ENCODE assay signal across 10 mouse cellular contexts in genomic region chr10:81231436-81231835, GRCm38 (mm10). TPM values are rescaled to one million over a fixed set of nuclear protein-coding genes. Genes with fewer than 3 reads are reported as not detected.
DNase-seq lines count a peak whose midpoint lies in the region; ATAC-seq and TF ChIP-seq lines count a peak whose summit lies in the region.
"Had no signal": no experiment of that assay in that cellular context is flagged by ENCODE, and none has a peak within 500 bp of the region (broad histone marks: within the 10 kb centered on the region; RNA-seq: fewer than 3 reads in every experiment).

No protein-coding gene starts in this region.

- peak overlapping the region; percentile 52; the same call in 1 of the 2 replicates for H3K9ac ChIP-seq in midbrain, embryonic 12.5 days (replicated peaks)
- no peak overlapping the region for H3K9ac ChIP-seq in stomach, postnatal 0 days (ENCODE audit: low read length)
- H3K9ac ChIP-seq: embryonic facial prominence, embryonic 13.5 days had no signal

- peak overlapping the region; percentile 78 for H3K27ac ChIP-seq in midbrain, embryonic 12.5 days (replicated peaks)
- H3K27ac ChIP-seq in stomach, postnatal 0 days (replicated peaks) = no peak overlapping the region
- H3K27ac ChIP-seq: embryonic facial prominence, embryonic 13.5 days had no signal

- no peak for TF ChIP-seq EP300 in stomach, postnatal 0 days (optimal IDR thresholded peaks at IDR 0.05)

- ATAC-seq in midbrain, embryonic 12.5 days (ENCODE audit: low FRiP score, low read depth) = peak; percentile 10; the same call in 1 of the 2 replicates
- ATAC-seq in stomach, postnatal 0 days (ENCODE audit: low FRiP score, low TSS enrichment) = no peak

- H3K4me2 ChIP-seq in midbrain, embryonic 12.5 days (replicated peaks) = peak overlapping the region; percentile 63
- H3K4me2 ChIP-seq in stomach, postnatal 0 days (replicated peaks; ENCODE audit: low read depth) = no peak overlapping the region

- no peaks in the 10 kb centered on the region for H3K9me3 ChIP-seq in midbrain, embryonic 12.5 days
- no peaks in the 10 kb centered on the region for H3K9me3 ChIP-seq in stomach, postnatal 0 days (ENCODE audit: control insufficient read depth, low read length)
- H3K9me3 ChIP-seq: embryonic facial prominence, embryonic 13.5 days had no signal

- peak overlapping the region; percentile 54 for H3K4me3 ChIP-seq in midbrain, embryonic 12.5 days
- H3K4me3 ChIP-seq in stomach, postnatal 0 days (ENCODE audit: low read depth, low read length) = no peak overlapping the region

- TF ChIP-seq CTCF in stomach, postnatal 0 days (IDR thresholded peaks at IDR 0.05; ENCODE audit: low read depth) = no peak

- 67% methylated on average over 7 of the region's 7 CpGs for WGBS in midbrain, embryonic 12.5 days
- WGBS in stomach, postnatal 0 days = 48% methylated on average over 7 of the region's 7 CpGs

- peaks cover 40% of the 10 kb centered on the region for H3K4me1 ChIP-seq in midbrain, embryonic 12.5 days
- no peaks in the 10 kb centered on the region for H3K4me1 ChIP-seq in stomach, postnatal 0 days (replicated peaks; ENCODE audit: control insufficient read depth, insufficient read depth)

- intact Hi-C loops in left cerebral cortex, postnatal 10 days (cut with DNase I) = no loop called here

- H3K27me3 ChIP-seq in midbrain, embryonic 12.5 days = peaks cover 17% of the 10 kb centered on the region
- H3K27me3 ChIP-seq in stomach, postnatal 0 days (ENCODE audit: control insufficient read depth, insufficient read depth, low read length) = peaks cover 3% of the 10 kb centered on the region; the same call in 1 of the 2 replicates

- peak; percentile 63 for DNase-seq in cerebellum, adult 11-12 months
- no peak for DNase-seq in cerebellum, postnatal 36 days
- peak; percentile 22 for DNase-seq in thymus, postnatal 4 days
- no peak for DNase-seq in thymus, postnatal 10 days (ENCODE audit: low spot score in 2 of 2)
- no peak for DNase-seq in stomach, postnatal 0 days (ENCODE audit: low spot score)
- no peak for DNase-seq in urinary bladder, postnatal 10 days (ENCODE audit: low spot score)
- DNase-seq in left cerebral cortex, postnatal 10 days (ENCODE audit: extremely low spot score in 1 of 2, low spot score in 2 of 2) = no peak

- peaks cover 5% of the 10 kb centered on the region; the same call in 1 of the 2 replicates for H3K36me3 ChIP-seq in midbrain, embryonic 12.5 days
- no peaks in the 10 kb centered on the region for H3K36me3 ChIP-seq in stomach, postnatal 0 days (ENCODE audit: control insufficient read depth, insufficient read depth, low read length)
- H3K36me3 ChIP-seq: embryonic facial prominence, embryonic 13.5 days had no signal

RNA-seq across cellular contexts. Expression of gene Atcay, which starts 0.8 kb away (rescaled TPM):
- polyA plus RNA-seq in midbrain, embryonic 12.5 days (2016; fragmentation: Nextera tagmentation; extraction: Ambion mirVana) = 35.5 and 37.2 TPM in 2 replicates
- 0.64 and 0.91 TPM in 2 replicates for polyA plus RNA-seq in stomach, postnatal 0 days (2015; fragmentation: Nextera tagmentation; extraction: Ambion mirVana)
- 100 to 1,000 TPM; 209 to 222 TPM for total RNA-seq in left cerebral cortex, postnatal 10 days (2021)
- total RNA-seq: hematopoietic stem cell, adult 5-6 weeks had no signal

RNA-seq across cellular contexts. Expression of gene Zfr2, which starts 1.5 kb away (rescaled TPM):
- 12.1 and 13.6 TPM in 2 replicates for polyA plus RNA-seq in midbrain, embryonic 12.5 days (2016; fragmentation: Nextera tagmentation; extraction: Ambion mirVana)
- 2.1 and 3.2 TPM in 2 replicates for polyA plus RNA-seq in stomach, postnatal 0 days (2015; fragmentation: Nextera tagmentation; extraction: Ambion mirVana)
- 10 to 100 TPM; 62.2 to 63.5 TPM for total RNA-seq in left cerebral cortex, postnatal 10 days (2021)

RNA-seq across cellular contexts. Expression of gene Matk, which starts 21.3 kb away (rescaled TPM):
- 4.3 and 5.0 TPM in 2 replicates for polyA plus RNA-seq in midbrain, embryonic 12.5 days (2016; fragmentation: Nextera tagmentation; extraction: Ambion mirVana)
- polyA plus RNA-seq in stomach, postnatal 0 days (2015; fragmentation: Nextera tagmentation; extraction: Ambion mirVana) = 1.0 and 1.6 TPM in 2 replicates
- total RNA-seq in left cerebral cortex, postnatal 10 days (2021) = 100 to 1,000 TPM; 223 to 225 TPM

RNA-seq across cellular contexts. Expression of gene Nmrk2, which starts 29.6 kb away (rescaled TPM):
- polyA plus RNA-seq in midbrain, embryonic 12.5 days (2016; fragmentation: Nextera tagmentation; extraction: Ambion mirVana) = not detected in 2 replicates
- polyA plus RNA-seq in stomach, postnatal 0 days (2015; fragmentation: Nextera tagmentation; extraction: Ambion mirVana) = 0.07 TPM in 1 of 2 replicates, not detected in the other
- not detected for total RNA-seq in left cerebral cortex, postnatal 10 days (2021)
- total RNA-seq: hematopoietic stem cell, adult 5-6 weeks had no signal
- polyA plus RNA-seq: embryonic facial prominence, embryonic 13.5 days had no signal

RNA-seq across cellular contexts. Expression of gene Mrpl54, which starts 35.3 kb away (rescaled TPM):
- 168 and 169 TPM in 2 replicates for polyA plus RNA-seq in midbrain, embryonic 12.5 days (2016; fragmentation: Nextera tagmentation; extraction: Ambion mirVana)
- polyA plus RNA-seq in stomach, postnatal 0 days (2015; fragmentation: Nextera tagmentation; extraction: Ambion mirVana) = 210 and 215 TPM in 2 replicates
- total RNA-seq in left cerebral cortex, postnatal 10 days (2021) = 10 to 100 TPM; 47.8 to 52.7 TPM

Comparison
In these comparisons a context has a peak if more than half of its experiments do, and no peak if none do; other contexts are left out.
1. DNase-seq: peak in cerebellum, adult 11-12 months (single experiment) and thymus, postnatal 4 days (single experiment); none in cerebellum, postnatal 36 days (0 of 2), thymus, postnatal 10 days (0 of 2), stomach, postnatal 0 days (single experiment), urinary bladder, postnatal 10 days (single experiment) and left cerebral cortex, postnatal 10 days (0 of 2).
2. RNA of gene Atcay, which starts 0.8 kb away (polyA plus RNA-seq): 35.5 to 37.2 TPM in midbrain, embryonic 12.5 days; 0.64 to 0.91 TPM in stomach, postnatal 0 days; every median in the first group is over 10 times any median in the second.